Mouse (Mus musculus): ENCODE measurements around the gene Gm10322.

Gm10322 gene

DNA sequence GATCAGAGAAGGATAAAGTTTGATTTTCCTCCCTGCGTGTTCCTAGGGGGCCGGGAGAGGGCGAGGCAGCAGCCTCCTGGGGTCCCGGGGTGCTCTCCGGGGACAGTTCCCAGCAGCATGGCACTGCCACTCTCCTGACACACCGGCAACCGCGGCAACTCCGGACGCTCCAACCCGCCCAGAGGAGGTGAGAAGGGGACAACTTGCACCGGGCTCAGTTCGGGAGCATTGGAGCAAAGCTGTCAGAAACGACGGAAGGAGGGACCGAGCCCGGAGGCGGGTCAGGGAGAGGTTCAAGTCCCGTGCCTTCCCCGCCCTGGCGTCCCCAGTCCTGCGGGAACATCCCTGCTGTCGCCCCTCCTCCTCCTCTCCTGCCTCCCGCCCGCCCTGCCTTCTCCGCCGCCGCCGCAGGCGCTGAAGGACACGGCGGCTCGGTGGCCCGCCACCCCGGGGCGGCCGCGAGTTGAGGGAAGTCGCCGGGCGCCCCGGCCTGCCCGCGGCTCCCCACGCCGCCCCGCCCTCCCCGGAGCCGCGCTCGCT lies at the start of gene Gm10322:
Gene Gm10322, plus strand, starts transcription at position 83 of the 540 bp plus-strand sequence.
- DNase-seq (ENCODE audit: low spot score in 2 of 2), result peak; percentile 30 to 47

DNA sequence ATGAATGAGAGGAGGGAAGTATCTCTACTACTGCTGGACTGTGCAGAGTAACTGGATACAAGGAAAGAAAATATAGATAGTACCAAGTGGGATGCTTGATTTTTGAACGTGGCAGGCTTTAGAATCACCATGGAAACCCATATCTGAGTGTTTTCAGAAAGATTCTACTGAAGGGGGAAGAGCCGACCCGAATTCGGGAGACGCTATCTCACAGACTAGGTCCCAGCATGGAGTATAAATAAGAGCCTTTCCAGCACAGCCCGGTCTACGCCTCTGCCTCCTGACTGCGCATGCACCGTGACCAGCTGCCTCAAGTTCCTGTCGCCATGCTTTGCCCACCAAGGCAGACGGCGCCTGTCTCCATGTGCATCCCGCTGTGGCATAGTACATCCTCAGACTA lies 48.9 kb upstream of the Gm10322 start:
- peak in 1 of 2 experiments; percentile 17 for DNase-seq (ENCODE audit: low spot score in 2 of 2)

DNA sequence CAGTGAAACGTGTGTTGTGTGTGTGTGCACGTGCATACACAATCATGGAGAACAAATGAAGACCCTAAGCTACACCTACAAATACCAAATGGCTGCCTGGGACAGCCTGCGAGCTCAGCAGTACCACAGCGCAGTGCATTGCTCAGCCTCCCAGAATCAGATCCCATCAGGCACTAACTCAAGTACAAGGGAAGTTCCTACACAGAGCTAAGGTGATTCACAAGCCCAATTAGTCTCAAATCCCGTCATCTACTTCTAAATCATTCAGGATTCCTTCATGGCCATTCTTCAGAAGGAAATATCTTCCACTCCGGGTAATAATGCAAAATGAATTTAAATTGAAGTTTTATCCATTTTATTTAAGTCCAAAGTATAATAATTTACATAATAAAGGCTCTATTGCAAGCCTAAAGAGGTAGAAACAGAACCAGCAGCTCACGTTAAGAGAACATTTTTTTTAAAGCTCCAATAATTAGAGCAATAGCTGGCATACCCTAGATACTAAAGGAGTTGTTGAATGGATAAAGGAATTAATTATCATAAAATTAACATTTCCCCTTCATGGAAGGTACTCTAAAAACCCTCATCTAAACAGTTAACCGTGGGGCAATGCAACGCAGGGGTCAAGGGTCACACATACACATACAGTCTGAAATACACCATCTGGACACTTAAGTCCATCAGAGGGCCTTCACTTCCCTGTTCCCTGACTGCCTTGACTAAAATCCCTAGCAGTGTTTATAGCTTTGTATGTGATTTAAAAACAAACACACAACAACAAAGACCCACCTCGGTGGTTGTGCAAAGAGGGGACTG lies 47.0 kb upstream of the Gm10322 start:
- DNase-seq (ENCODE audit: low spot score in 2 of 2), result no peak

DNA sequence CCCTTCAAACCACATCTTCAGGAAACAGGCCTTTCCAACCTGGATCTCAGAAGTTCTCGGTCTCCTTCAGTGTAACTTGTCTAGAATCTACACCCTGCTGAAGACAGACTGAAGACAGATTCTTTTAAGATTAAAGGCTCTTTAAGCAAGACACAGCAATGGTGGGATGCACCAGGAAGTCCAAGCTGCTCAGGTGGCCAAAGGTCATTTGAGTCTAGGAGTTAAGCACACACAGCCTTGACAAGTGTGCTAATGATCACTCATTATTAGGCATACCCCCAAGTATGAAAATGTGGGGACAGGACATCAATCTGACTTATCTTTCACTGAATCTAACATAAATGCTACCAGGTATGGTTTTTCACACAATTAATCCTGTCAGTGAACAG lies 46.4 kb upstream of the Gm10322 start:
- DNase-seq (ENCODE audit: low spot score in 2 of 2), result no peak

DNA sequence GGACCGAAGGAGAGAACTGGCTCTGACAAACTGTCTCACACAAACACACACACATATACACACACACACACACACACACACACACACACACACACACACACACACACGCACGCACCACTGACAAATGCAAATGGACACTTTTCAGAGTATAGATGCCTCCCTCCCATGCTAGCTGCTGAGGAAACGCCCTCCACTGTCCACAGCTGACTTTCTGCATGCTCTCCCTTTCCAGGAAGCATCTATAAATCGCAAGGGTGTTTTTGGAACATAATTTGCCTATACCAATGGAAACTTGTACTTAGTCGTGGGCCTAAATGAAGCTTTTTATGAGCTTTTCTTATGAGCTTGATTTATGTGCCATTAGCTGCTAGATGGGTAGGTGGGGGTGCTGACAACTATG lies 45.5 kb upstream of the Gm10322 start:
- no peak for DNase-seq (ENCODE audit: low spot score in 2 of 2)

DNA sequence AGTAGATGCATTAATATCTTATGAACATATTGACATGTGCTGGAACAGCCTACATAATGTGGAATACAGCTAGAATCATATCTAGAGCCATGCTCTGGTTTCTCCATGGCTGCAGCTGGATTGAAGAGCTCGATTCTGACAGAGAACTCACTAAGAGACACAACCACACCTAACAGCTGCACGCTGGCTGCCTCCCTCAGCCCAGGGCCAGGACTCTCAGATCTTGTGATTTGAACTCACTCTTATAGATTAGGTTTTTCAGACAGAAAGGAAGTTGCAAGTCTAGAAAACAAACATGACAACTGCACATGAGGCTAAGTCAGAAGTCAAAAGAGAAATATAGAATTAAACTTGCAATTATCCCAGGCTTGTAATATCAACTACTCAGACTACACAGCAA lies 45.1 kb upstream of the Gm10322 start:
- DNase-seq (ENCODE audit: low spot score in 2 of 2), result no peak

DNA sequence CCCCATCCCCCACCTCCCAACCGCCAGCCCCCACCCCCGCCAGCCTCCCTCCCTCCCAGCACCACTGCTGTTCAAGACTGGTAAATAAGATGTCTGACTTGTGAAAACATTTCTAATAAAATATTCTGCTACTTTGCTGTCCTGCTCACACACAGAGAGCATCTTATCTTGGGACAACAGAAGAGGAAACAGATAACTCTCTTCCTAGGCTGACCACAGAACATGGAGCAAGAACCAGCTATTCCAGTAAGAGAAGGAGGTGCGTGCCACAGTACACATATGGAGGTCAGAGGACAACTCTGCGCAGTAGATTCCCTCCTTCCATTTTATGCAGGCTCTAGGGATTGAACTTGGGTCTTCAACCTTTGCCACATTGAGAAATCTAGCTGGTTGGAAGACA lies 44.6 kb upstream of the Gm10322 start:
- DNase-seq (ENCODE audit: low spot score in 2 of 2), result no peak

DNA sequence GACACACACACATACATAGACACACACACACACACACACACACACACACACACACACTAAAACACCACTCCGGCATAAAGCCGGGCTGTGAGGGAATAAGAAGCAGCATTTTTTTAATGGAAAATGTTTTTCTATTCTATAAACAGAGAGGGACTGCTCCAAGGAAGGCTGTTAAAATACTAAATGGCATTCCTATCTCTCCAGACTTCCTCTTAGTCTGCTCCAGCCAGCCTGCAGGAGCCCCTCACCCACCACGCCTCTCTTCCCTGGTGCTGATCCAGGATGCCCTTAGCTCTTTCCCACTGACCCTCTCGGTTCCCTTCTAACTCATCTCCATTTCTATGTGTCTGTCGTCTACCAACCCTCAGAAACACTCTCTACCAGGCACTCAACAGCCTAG lies 43.9 kb upstream of the Gm10322 start:
- DNase-seq (ENCODE audit: low spot score in 2 of 2), result no peak

DNA sequence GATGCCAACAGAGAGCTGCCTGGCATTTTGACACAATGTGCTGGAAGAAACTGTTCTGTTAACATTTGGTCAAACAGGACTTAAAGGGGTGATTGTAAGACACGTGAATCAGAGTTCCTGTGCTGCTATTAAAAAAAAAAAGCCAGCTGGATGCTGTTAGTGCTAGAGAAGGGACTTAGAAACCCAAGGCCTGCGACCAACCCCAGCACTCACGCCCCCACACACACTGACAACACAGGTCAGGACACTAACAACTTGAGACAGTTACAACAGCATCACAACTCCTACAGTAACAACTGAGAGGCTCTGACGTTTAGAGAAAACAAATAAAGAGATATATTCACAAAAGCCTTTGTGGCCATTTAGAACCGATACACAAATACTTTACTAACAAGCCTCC lies 39.6 kb upstream of the Gm10322 start:
- DNase-seq (ENCODE audit: low spot score in 2 of 2), result no peak

DNA sequence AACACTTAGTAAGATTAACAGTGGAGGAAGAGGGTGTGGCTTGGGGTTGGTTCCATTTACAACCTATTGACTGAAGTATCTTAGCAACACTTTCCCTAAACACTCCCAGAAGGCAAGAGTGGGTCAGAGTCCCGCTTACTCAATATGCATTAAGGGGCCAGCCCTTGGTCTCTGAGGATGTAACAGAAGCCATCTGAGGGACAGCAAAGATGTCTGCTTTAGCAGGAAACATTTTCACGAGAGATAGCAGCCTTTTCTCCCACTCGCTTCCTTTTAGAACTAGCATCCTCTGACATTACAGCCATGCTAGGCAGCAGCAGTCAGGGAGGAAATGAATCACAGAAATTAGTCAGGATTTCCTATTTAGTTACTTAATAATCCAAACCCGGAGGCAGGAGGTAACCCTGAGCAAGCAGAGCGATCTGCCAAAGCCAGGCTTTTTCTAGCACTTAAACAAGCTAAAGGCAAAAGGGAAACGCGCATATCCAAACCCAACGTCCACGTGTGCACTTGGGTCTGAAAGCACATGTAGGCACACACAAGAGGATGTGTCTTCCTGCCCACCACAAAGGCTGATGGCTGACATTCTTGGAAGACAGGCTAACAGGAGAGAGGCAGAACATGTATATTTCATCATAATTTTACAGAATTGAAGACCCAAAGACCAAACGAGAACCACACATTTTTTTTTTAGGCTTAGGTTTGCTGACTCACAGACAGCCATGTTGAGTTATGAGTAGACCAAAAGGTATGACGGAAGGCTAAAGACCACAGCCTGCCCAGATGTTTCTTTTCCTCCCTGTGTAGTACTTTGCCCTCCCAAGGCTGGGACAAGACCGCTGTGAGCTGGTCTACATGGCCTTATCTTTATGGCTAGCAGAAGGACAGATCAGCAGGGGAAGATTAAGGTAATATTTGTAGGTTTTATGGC lies 37.7 kb upstream of the Gm10322 start:
- no peak for DNase-seq (ENCODE audit: low spot score in 2 of 2)

DNA sequence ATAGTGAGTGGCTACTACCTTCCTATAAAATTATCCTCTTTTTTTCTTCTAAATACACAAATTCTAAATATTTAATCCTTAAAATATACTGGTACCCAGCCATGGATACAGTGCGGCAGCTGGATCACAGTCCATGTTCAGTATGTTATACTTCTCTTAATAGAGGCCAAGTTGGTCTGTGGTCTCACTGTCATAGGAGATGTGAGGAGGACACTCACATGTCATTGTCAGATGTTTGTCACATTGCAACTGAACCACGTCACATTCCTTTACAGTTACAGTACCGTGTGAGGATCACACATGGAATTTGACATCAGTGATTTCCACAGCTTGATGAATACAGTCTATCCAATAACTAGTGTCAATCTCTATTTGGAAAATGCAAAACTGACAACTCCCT lies 36.2 kb upstream of the Gm10322 start:
- no peak for DNase-seq (ENCODE audit: low spot score in 2 of 2)

DNA sequence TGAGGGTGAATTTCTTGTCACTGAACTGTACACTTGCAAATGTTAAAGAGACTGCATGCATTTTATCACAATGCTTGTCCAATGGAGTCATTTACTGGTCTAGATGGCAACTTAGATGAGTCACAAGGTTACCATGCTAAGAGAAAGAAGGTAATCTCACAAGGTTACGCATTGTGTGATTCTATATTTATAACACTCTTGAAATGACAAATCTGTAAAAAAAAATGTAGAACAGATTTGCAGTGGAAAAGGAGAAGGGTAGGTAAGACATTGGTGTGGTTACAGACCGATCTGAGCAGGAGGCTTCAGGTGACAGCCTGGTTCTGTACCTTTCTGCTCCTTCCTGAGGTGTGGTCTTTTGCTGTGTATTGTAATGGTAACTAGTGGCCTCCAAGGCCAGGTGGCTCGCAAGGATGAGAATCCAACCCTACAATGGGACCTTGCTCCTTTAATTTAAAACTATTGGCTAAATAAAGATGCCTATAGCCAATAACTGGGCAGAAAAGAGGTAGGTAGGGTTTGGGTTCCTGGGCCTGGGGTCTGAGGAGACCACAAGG lies 35.2 kb upstream of the Gm10322 start:
- DNase-seq (ENCODE audit: low spot score in 2 of 2), result no peak

DNA sequence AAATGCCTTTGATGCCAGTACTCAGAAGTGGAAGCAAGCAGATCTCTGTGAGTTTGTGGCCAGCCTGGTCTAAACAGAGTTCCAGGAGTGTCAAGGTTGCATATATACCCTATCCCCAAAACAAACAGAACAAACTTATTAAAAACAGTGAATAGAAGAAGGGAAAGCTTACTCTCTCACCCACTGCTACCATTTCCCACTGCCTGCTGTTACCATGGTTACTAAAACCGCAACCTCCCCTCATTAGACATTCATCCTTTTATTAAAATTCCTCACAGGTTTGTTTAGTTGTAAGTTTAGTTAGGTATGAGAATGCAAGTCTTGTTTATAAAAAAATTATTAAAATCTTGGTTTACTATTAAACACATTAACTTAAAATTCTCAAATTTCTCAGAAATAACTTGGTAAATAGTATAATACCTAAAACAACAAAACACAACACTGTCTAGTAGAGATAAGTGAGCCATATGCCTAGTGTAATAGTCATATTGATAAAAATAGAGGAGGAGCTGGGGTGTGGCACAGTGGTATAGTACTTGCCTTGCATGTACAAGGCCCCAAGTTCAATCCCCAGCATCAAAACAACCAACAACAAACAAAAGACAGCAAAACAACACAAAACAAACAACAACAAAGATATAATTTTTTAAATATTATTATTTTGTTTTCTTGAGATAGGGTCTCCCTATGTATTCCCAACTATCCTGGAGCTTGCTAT lies 33.9 kb upstream of the Gm10322 start:
- no peak for DNase-seq (ENCODE audit: low spot score in 2 of 2)

DNA sequence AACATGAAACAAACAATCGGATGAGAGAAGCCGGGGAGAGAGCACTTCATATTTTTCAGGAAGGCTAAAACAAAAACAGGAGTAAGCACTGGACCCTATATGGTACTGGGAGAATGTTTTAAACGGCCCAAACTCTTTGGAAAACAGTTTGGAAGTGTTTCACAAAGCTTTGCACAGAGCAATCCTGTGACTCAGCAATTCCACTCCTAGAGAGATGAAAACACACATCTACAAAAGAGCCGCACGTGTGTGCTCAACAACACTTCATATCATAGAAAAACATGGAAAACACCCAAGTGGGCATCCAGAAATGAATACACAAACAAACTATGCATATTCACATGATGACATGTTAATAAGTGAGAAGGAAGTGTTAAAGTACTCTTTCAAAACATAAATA lies 30.2 kb upstream of the Gm10322 start:
- no peak for DNase-seq (ENCODE audit: low spot score in 2 of 2)

DNA sequence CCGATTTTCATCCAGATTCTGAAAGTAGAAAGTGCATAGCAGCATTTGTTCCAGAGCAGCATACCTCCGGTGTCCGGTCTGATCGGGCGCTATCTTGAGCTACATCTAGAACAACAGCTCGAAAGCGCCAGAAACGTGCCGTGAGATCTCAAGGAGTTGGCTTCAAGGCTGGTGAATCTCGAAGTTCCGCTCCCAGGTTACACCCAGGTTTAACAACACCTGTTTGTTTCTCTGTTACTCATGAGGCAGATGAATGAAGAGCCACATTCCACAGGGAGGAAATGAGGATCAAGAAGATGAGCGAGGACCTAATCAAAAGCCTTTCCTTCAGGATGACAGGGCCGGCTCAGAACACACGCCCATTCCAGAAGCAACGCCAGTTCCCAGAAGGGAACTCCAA lies 29.0 kb upstream of the Gm10322 start:
- no peak for DNase-seq (ENCODE audit: low spot score in 2 of 2)

DNA sequence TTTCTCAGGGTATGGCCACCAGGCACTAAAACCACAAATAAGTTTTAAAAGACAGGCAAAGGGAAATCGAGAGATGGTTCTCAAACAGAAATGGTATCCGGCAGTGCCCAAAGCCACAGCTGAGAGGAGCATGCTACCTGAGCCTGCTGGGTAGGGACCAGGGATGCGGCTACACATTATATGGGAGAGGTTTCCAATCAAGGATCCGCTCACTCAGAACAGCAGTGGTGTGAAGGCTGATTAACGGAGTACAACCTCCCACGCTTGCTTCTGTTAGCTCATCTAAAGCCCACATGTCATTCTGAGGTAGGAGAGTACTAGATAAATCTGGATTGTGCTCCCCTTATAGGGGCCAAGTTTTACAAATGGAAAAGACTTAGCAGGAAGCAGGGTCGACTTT lies 27.7 kb upstream of the Gm10322 start:
- peak in 1 of 2 experiments; percentile 20 for DNase-seq (ENCODE audit: low spot score in 2 of 2)

DNA sequence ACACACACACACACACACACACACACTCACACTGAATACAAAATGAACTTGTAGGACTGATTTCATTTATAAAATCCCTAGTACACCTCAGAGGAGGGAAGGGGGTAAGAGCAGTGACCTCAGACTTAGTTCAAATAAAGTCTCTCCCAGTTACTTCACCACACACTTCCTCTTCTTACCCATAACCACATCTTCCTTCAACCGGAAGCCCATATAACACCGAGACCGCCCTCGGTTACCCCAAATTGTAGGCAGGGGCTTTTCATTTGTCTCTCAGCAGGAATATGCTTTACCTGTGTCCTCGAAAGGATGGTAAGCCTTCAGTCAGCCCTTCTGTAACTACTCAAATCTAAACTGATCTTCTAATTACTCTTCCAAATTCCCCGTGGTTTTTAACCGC lies 26.4 kb upstream of the Gm10322 start:
- no peak for DNase-seq (ENCODE audit: low spot score in 2 of 2)

DNA sequence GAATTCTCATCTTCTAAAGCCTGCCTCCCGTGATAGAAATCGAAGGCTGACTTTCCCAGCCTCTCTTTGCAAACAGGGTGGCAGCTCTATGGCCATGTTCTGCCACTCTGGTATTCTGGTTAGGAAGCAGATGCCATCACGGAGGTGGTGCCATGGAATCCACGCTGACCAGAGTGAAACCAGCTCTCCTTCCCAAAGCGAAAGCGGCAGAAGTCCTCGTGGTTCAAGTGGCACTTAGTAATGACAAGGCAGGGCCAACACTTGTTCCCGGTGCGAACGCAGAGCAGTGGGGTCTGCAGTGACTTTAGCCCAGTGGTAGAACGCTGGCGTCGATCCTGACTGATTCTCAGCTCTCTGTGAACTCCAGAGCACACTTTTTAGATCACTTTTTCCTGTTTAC lies 26.0 kb upstream of the Gm10322 start:
- no peak for DNase-seq (ENCODE audit: low spot score in 2 of 2)

DNA sequence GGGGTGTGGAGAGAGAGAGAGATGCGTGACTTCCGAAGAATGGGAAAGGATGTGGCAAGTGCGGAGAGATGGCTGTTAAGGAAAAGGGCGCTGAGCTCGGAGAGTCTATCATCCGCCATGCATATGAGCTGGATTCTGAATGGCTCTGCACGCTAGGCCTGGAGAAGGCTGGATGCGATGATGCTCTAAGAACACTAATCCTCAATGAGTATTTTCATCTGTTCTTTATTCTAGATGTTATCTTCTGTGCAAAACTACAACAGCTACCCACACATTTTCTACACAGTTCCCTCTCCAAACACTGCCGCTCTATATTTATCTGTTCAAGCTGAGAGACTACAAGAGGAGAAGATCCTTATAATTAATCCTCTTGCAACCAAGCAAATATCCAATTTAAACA lies 25.3 kb upstream of the Gm10322 start:
- DNase-seq (ENCODE audit: low spot score in 2 of 2), result peak in 1 of 2 experiments; percentile 38

DNA sequence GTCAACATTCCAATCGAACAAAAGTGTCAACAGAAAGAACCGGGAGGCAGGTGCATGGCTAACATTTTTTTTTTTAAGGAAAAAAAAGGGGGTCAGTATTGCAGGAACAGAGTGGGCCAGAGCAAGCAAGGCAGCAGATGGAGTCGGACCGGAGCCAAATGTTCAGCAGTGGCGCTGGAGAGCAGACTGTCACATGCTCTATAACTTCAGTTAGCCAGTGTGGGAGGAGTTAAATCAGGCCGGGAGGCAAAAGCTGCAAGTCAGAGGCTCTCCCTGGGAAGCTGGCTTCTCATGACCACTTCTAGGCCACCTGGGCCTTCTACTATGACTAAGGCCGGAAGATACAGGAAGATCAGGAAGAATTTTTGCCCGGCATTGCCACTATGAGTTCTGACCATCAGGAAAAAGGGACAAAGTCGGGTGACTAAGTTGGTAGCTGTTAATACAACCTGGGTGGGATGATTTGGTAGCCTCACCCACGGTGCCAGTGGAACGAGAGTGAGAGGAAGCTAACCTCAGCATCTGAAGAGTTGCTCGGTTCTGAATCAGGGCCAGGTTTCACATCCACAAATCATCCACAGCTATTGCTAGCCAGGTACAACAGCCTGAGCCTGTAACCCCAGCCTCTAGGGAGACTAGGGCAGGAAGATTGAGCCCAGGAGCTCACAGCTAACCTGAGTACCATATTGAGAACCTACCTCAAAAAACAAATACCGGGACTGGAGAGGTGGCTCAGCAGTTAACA lies 21.9 kb upstream of the Gm10322 start:
- peak; percentile 68 to 77 for DNase-seq (ENCODE audit: low spot score in 2 of 2)

DNA sequence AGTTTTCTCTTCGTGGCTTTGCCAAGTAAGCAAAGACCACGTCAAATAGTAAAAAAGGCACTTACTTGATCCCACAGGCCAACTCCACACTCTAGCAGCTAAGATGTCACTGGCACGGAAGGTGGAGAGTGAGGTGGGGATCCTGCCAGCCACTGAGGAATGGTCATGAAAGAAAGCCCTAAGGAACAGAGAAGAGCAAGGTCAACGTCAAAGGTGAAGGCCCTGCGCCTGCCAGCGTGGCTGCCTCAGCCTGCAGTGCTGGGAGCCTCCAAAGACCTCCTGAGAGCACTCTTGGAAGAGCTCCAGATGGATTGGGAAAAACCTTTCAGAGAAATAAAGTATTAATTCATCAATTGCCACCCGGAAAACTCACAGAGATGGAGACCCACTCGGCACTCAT lies 15.3 kb upstream of the Gm10322 start:
- no peak for DNase-seq (ENCODE audit: low spot score in 2 of 2)

Data from right cerebral cortex, postnatal 36 days (tissue).